Mouse (Mus musculus): ENCODE measurements around the gene Sppl2c. TPM values are rescaled to one million over a fixed set of nuclear protein-coding genes. Genes with fewer than 3 reads are reported as not detected.

Sppl2c gene
- total RNA-seq (2023), result under 1 TPM in 1 of 2 experiments, not detected in 1; 0.30 TPM

DNA sequence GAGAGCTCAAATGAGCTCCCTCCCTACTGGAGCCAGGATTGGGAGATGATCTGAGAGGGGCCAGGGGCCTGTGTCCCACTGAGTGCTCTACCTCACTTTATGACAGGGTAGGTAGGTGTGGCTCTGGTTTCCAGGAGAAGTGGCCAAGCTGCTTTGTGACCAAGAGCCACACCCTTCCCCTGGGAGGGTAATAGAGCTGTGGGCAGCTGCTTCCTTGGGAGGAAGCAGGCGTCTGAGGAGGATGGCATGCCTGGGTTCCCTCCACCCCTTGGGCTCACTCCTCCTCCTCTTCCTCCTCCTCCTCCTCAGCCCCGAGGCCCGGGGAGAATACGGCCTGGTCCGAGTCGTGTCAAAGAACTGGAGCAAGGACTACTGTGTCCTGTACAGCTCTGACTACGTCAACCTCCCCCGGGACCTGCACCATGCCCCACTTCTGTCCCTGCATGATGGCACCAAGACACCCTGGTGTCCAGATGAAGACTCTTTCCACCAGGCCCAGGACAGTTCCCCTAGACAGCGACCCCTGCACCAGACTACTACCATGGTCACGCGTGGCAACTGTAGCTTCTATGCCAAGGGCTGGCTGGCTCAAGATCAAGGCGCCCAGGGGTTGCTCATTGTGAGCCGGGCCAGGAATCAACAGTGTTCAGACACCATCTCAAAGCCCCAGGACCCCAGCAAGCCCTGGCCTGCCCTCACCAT is at the start of gene Sppl2c:
Gene Sppl2c, plus strand, starts transcription at position 193 of the 702 bp plus-strand sequence.

DNA sequence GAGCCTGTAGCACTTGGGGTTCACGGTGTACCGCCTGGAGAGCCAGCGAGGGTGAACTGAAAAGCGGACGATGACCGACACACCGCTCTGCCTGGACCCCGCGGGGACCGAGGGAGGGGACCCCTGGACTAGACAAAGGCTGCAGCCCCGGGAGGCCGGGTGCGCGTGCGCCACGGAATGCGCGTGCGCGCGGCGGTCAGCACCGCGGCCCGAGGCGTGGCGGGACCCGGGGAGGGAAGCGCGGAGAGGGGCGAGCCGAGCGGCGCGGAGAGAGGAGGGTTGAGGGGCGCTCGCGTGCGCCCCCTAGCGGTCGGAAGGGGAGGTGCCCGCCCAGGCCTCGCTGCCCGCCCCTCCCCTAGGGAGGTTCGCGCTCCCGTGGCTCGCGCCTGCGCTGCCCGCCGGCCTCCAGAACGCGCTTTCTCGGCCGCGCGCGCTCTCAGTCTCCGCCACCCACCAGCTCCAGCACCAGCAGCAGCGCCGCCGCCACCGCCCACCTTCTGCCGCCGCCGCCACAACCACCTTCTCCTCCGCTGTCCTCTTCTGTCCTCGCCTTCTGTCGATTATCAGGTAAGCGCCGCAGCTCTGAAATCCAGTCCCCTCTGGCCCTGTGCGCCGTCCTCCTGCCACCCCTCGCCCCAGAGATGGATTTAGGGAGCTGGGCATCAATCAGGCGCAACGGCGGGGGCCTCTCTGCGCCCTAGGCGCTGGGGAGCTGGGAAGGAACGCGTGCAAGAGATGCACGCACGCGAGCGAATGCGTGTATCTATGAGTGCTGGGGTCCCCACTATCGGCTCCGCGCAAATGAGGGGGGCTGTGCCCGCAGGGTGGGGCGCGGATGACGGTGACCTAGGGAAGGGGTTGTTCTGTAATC is 45.1 kb downstream of the Sppl2c start, which contains the start of gene Mapt:
Gene Mapt, plus strand, starts transcription at position 350 of the 871 bp plus-strand sequence.

Other genes with a start within 250 kb of the Sppl2c start
- 100 to 1,000 TPM in 1 of 2 experiments, 10 to 100 TPM in 1; 90.9 to 118 TPM for gene Nsf, start 232.3 kb upstream of the Sppl2c start, total RNA-seq (2023)
- 10 to 100 TPM; 47.4 to 64.4 TPM for gene Arf2, start 219.6 kb upstream of the Sppl2c start, total RNA-seq (2023)
- not detected for gene Crhr1, start 53.5 kb upstream of the Sppl2c start, total RNA-seq (2023)
- gene Mapt, start 45.1 kb downstream of the Sppl2c start, total RNA-seq (2023), result under 1 TPM; 0.15 to 0.16 TPM

Measured in monocyte, adult 59 days (primary cell).